Mouse (Mus musculus) liver, embryonic 11.5 days (tissue): ENCODE data around the gene A630001G21Rik. TPM values are rescaled to one million over a fixed set of nuclear protein-coding genes. Genes with fewer than 3 reads are reported as not detected.
A peak's percentile ranks its signal among the peaks of the same experiment; 100 is the strongest.

Experiments
- ATAC-seq: fragments of 200-750 bp; cut with Nextera tagmentation; replicated peaks from 2 replicates; pipeline ENCODE4 v1.8.0; 2017; ENCODE audit warnings: moderate number of reproducible peaks, mild to moderate bottlenecking, moderate TSS enrichment, moderate library complexity; ENCODE audit not compliant: low FRiP score
- DNase-seq: peaks from one replicate; pipeline ENCODE4 v3.0.0-alpha.2; 2017; ENCODE audit warnings: low spot score
- H3K27ac ChIP-seq: fragments of 300-500 bp; sonication (generic); 2 replicates; pipeline ENCODE4 v1.5.1; 2014; ENCODE audit warnings: mild to moderate bottlenecking, low read depth, low read length, control low read depth
- H3K27me3 ChIP-seq: fragments of 300-500 bp; sonication (generic); replicated peaks from 2 replicates; pipeline ENCODE4 v1.6.1; 2014; ENCODE audit warnings: low read length, mixed read lengths; ENCODE audit not compliant: control insufficient read depth, insufficient read depth
- H3K36me3 ChIP-seq: fragments of 300-500 bp; sonication (generic); 2 replicates; pipeline ENCODE4 v1.6.1; 2014; ENCODE audit warnings: mild to moderate bottlenecking, low read length, moderate library complexity, mixed read lengths; ENCODE audit not compliant: control insufficient read depth, insufficient read depth
- H3K4me1 ChIP-seq: fragments of 300-500 bp; sonication (generic); replicated peaks from 2 replicates; pipeline ENCODE4 v1.6.1; 2014; ENCODE audit warnings: low read length, mixed read lengths; ENCODE audit not compliant: control insufficient read depth, insufficient read depth
- H3K4me2 ChIP-seq: fragments of 300-500 bp; sonication (generic); 2 replicates; pipeline ENCODE4 v1.6.1; 2014; ENCODE audit warnings: mild to moderate bottlenecking, control low read depth, moderate library complexity
- H3K4me3 ChIP-seq: fragments of 300-500 bp; sonication (generic); 2 replicates; pipeline ENCODE4 v1.5.1; 2014; ENCODE audit warnings: low read depth, low read length, control low read depth
- H3K9ac ChIP-seq: fragments of 300-500 bp; sonication (generic); 2 replicates; pipeline ENCODE4 v1.6.1; 2014; ENCODE audit warnings: low read depth, low read length, control low read depth
- H3K9me3 ChIP-seq: fragments of 300-500 bp; sonication (generic); 2 replicates; pipeline ENCODE4 v1.6.1; 2016; ENCODE audit warnings: low read length, inconsistent platforms, mixed read lengths; ENCODE audit not compliant: control insufficient read depth
- WGBS: fragments of 180-500 bp; shearing (Covaris S2); extraction: QIAGEN DNeasy Blood & Tissue Kit; methylation state at CpG from one replicate; pipeline ENCODE4 v1.1.7; 2014; 5-methylcytosine and 5-hydroxymethylcytosine counted together
- polyA plus RNA-seq: library from polyadenylated mRNA; unstranded; fragments of >200 nt; fragmentation: Nextera tagmentation; extraction: Ambion mirVana; gene quantifications from 2 replicates; pipeline ENCODE4 v1.2.1, GENCODE M21; 2014

The A630001G21Rik gene
- polyA plus RNA-seq, 1 experiment from 2014 or later = 3.5 TPM

GRCm38 (mm10) chr1:85790565-85790964 lies 12.1 kb upstream of the A630001G21Rik start:
- ATAC-seq (no peak), DNase-seq (no peak)
- Histone ChIP-seq H3K9ac (no peak overlapping the region), H3K9me3 (no peaks in the 10 kb centered on the region), H3K27me3 (no peaks in the 10 kb centered on the region), H3K36me3 (no peaks in the 10 kb centered on the region), H3K27ac (no peak overlapping the region), H3K4me1 (peaks cover 4% of the 10 kb centered on the region; the same call in 1 of the 2 replicates), H3K4me3 (no peak overlapping the region), H3K4me2 (no peak overlapping the region)
- WGBS = 70% methylated on average over 3 of the region's 3 CpGs

GRCm38 (mm10) chr1:85779428-85780180 lies 1.2 kb upstream of the A630001G21Rik start:
- Histone ChIP-seq H3K4me1 (no peaks in the 10 kb centered on the region), H3K4me2 (no peak overlapping the region), H3K36me3 (no peaks in the 10 kb centered on the region), H3K4me3 (no peak overlapping the region), H3K27ac (no peak overlapping the region), H3K27me3 (no peaks in the 10 kb centered on the region), H3K9ac (no peak overlapping the region), H3K9me3 (no peaks in the 10 kb centered on the region)
- WGBS = 50% methylated on average over 4 of the region's 4 CpGs
- DNase-seq (no peak), ATAC-seq (peak; percentile 71)

- Histone ChIP-seq H3K9ac (no peak overlapping the region), H3K27ac (no peak overlapping the region), H3K36me3 (no peaks in the 10 kb centered on the region), H3K4me1 (no peaks in the 10 kb centered on the region), H3K9me3 (no peaks in the 10 kb centered on the region), H3K4me2 (no peak overlapping the region), H3K27me3 (no peaks in the 10 kb centered on the region), H3K4me3 (no peak overlapping the region)
- WGBS = 66% methylated on average over 3 of the region's 3 CpGs
- ATAC-seq (no peak), DNase-seq (no peak)
These were observed 569 bp upstream of the A630001G21Rik start for GRCm38 (mm10) chr1:85779012-85779411.

- H3K36me3 ChIP-seq = no peaks in the 10 kb centered on the region
- WGBS = 49% methylated on average over 10 of the region's 10 CpGs
- no peak overlapping the region for H3K4me3 ChIP-seq
- H3K4me1 ChIP-seq = no peaks in the 10 kb centered on the region
- H3K4me2 ChIP-seq = no peak overlapping the region
- H3K9ac ChIP-seq = no peak overlapping the region
- no peaks in the 10 kb centered on the region for H3K9me3 ChIP-seq
- no peak overlapping the region for H3K27ac ChIP-seq
- no peaks in the 10 kb centered on the region for H3K27me3 ChIP-seq
- ATAC-seq (no peak), DNase-seq (no peak)
These were observed 2.3 kb downstream of the A630001G21Rik start for GRCm38 (mm10) chr1:85776154-85776553.

GRCm38 (mm10) chr1:85775136-85775535 lies 3.3 kb downstream of the A630001G21Rik start:
- DNase-seq (no peak), ATAC-seq (no peak)
- 88% methylated on average over 7 of the region's 7 CpGs for WGBS
- H3K4me1 ChIP-seq = no peaks in the 10 kb centered on the region
- H3K27ac ChIP-seq = no peak overlapping the region
- H3K9me3 ChIP-seq = no peaks in the 10 kb centered on the region
- no peaks in the 10 kb centered on the region for H3K27me3 ChIP-seq
- no peaks in the 10 kb centered on the region for H3K36me3 ChIP-seq
- H3K4me2 ChIP-seq = no peak overlapping the region
- H3K4me3 ChIP-seq = no peak overlapping the region
- H3K9ac ChIP-seq = no peak overlapping the region

- 74% methylated on average over 3 of the region's 3 CpGs for WGBS
- H3K9ac ChIP-seq = no peak overlapping the region
- H3K4me2 ChIP-seq = no peak overlapping the region
- H3K9me3 ChIP-seq = no peaks in the 10 kb centered on the region
- H3K4me3 ChIP-seq = no peak overlapping the region
- H3K36me3 ChIP-seq = no peaks in the 10 kb centered on the region
- no peak for ATAC-seq
- no peak for DNase-seq
- H3K27ac ChIP-seq = no peak overlapping the region
- H3K4me1 ChIP-seq = no peaks in the 10 kb centered on the region
- no peaks in the 10 kb centered on the region for H3K27me3 ChIP-seq
These were observed 6.5 kb downstream of the A630001G21Rik start for GRCm38 (mm10) chr1:85771976-85772375.

GRCm38 (mm10) chr1:85767754-85768153 lies 10.7 kb downstream of the A630001G21Rik start:
- Histone ChIP-seq H3K4me1 (no peaks in the 10 kb centered on the region; the same call in 1 of the 2 replicates), H3K27ac (no peak overlapping the region), H3K36me3 (no peaks in the 10 kb centered on the region), H3K9ac (no peak overlapping the region), H3K9me3 (no peaks in the 10 kb centered on the region), H3K4me2 (no peak overlapping the region), H3K4me3 (no peak overlapping the region), H3K27me3 (no peaks in the 10 kb centered on the region)
- WGBS = 30% methylated on average over 1 of the region's 1 CpGs
- no peak for DNase-seq
- ATAC-seq = no peak

GRCm38 (mm10) chr1:85766120-85766519 lies 12.3 kb downstream of the A630001G21Rik start:
- no peak for DNase-seq
- WGBS = 68% methylated on average over 3 of the region's 3 CpGs
- H3K27me3 ChIP-seq = no peaks in the 10 kb centered on the region
- H3K27ac ChIP-seq = no peak overlapping the region
- no peak overlapping the region for H3K4me3 ChIP-seq
- no peaks in the 10 kb centered on the region; the same call in 1 of the 2 replicates for H3K4me1 ChIP-seq
- no peak overlapping the region for H3K4me2 ChIP-seq
- H3K9ac ChIP-seq = no peak overlapping the region
- ATAC-seq = no peak
- H3K36me3 ChIP-seq = no peaks in the 10 kb centered on the region
- no peaks in the 10 kb centered on the region for H3K9me3 ChIP-seq

- H3K9ac ChIP-seq = no peak overlapping the region
- H3K4me1 ChIP-seq = no peaks in the 10 kb centered on the region; the same call in 1 of the 2 replicates
- no peaks in the 10 kb centered on the region for H3K9me3 ChIP-seq
- no peak overlapping the region for H3K4me3 ChIP-seq
- no peak overlapping the region for H3K27ac ChIP-seq
- no peak overlapping the region for H3K4me2 ChIP-seq
- DNase-seq (no peak), ATAC-seq (no peak)
- 74% methylated on average over 4 of the region's 4 CpGs for WGBS
- no peaks in the 10 kb centered on the region for H3K36me3 ChIP-seq
- no peaks in the 10 kb centered on the region for H3K27me3 ChIP-seq
These were observed 14.2 kb downstream of the A630001G21Rik start for GRCm38 (mm10) chr1:85764291-85764690.
